Mouse (Mus musculus) naive thymus-derived CD4-positive, alpha-beta T cell, adult 2 months (primary cell): ENCODE measurements around the gene Arl5a.
A peak's percentile ranks its signal among the peaks of the same experiment; 100 is the strongest.

Experiments used
- DNase-seq: peaks from one replicate; pipeline ENCODE4 v3.0.0-alpha.2; 2011; ENCODE audit warnings: low read depth

Gene Arl5a

DNA sequence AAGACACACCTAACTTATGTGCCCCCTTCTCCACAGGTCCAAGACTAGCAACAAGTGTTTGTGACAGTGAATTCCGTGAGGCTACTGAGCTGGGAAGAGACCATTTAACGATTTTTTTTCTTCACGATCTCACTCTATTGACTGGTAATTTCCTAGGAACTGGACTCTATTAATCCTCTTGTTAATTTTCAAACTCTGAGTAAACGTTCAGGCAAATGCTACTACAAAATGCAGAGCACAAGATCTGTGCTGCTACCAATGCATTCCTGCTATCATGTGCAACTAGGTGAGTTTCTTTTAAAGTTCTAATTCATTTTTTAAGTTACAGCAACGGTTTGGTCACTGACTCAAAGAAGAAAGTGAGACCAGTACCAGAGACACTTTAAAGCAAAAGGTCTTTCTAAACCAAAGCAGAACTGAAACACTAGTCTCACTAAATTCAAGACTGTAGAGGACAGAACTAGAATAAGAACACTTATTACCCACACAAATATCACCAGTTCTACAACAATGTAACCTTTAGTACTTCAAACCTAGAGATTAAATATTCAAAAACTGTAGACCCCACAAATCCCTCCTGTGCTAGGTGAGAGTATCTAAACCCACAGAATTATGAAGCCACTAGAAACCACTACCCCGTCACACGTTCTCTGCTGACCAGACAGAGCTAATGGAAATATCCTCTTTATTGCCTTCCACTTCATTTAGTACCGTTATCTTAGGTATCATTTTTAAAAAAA is 1.7 kb downstream of the Arl5a start:
- no peak for DNase-seq

DNA sequence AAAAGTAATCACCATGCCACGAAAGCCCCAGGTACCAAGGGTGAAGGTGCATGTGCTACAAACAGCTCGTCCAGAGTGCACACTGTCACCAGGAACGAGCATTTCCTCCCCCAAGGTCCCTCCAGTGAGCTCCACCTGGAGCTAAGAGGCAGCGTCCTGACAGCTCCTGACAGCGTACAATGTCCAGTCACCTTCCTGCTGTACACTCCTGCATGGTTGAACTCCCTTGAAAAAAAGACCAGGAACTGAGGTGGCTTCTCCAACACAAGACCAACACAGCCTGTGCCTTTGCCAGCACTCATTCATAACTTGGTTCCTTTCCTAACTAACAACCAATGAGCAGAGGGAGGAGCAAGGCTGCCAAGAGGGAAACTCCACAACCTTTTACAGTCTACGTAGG is 3.5 kb downstream of the Arl5a start:
- DNase-seq = peak; percentile 39

- no peak for DNase-seq
Observed at GRCm38 (mm10) chr2:52420001-52420710, 4.5 kb downstream of the Arl5a start.

DNA sequence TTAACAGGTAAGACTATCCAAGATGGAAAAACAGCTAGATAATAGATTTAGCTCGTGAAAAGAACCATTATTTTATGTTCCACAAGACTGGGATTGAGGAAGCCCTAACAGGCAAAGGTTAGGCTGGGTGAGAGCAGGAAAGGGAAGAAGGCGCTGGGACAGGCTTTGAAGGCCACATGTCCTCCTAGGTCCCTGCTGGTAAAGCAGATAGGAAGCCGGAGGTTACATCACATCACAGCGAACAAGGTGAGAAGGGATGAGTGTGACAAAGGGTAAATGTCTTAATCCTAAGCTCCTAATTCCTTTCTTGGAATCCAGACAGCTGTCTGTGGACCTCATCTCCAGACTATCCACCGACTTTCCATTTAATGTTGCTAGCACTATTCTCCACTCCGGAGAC is 5.4 kb downstream of the Arl5a start:
- DNase-seq = no peak

DNA sequence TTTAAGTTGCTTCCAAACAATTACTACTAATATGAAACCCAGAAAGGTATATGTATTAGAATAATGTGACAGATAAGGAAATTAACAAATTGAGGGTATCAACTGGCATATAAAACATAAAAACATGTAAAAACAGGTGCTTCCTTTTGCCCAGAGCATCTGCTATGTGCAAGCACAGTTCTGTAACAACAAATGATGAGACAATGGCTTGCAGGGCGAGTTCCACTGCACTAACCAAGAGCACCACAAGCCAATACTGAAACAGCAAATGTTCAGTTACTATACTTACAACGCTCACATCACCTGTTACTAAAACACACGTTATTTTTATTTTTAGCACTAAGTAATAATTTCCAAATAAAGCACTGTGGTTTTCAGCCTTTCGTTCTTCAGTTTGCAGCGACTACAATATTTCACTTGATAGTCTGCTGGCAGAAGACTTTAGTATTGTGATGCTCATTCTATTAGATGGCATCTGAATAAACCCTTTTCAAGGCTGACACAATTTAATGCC is 12.1 kb downstream of the Arl5a start:
- no peak for DNase-seq

DNA sequence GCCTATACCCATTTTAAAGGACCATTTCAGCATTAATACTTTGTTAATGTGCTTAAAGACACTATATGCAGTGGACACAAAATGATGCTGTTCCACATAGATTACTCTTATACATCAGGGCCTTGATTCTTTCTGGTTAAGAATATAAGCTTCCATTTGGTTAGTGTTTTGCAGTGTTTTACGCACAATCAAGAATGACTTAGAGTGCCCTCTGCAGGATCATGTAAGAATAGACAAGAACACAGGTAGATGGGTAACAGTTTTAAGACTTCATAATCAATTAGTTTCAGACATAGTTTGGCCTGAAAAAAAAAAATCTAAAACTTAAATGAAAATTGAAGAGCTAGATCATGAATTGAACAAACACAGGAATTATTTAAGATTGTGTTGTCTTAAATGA is 18.2 kb downstream of the Arl5a start:
- DNase-seq = peak; percentile 74

GRCm38 (mm10) chr2:52405238-52405637 is 19.5 kb downstream of the Arl5a start:
- no peak for DNase-seq

- DNase-seq = no peak
Observed at GRCm38 (mm10) chr2:52394529-52394928, 30.2 kb downstream of the Arl5a start.

- DNase-seq = no peak
Observed at GRCm38 (mm10) chr2:52390415-52390975, 34.2 kb downstream of the Arl5a start.

DNA sequence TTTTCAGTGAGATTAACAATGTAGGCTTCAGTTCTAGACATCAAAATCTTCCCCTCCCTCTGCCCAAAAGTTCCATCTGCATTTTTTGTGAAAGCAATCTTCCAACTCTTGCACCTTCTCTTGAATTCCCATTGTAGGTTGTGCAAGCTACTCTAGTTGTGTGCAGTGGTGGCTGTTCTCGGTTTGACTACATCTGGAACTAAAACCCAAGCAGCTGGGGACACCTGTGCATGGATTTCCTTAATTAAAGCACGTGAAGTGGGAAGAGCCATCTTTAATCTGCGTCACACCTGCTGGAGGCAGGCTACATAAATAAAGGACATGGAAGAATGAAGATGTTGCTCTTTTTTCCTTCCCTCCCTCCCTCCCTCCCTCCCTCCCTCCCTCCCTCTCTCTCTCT is 34.7 kb downstream of the Arl5a start:
- DNase-seq = no peak

- no peak for DNase-seq
Observed at GRCm38 (mm10) chr2:52386451-52386850, 38.2 kb downstream of the Arl5a start.

DNA sequence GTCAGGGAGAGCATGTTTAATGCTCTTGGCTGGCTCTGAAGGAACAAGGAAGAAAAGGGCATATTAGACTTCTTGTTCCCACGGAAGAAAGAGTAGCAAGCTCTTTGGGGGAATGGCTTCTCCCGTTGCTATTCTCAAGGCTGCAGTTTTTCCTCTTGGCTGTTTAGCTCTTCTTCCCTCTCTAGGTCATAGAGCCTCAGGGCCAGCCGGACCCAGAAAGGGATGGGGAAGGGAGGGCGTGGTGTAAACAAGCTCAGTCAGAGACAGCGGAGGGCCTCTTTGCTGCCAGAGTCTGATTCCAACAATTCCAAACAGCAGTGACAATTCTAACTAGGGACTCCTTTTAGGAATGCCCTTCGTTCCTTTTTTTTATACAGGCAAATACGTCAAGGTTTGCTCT is 38.7 kb downstream of the Arl5a start:
- DNase-seq = no peak

DNA sequence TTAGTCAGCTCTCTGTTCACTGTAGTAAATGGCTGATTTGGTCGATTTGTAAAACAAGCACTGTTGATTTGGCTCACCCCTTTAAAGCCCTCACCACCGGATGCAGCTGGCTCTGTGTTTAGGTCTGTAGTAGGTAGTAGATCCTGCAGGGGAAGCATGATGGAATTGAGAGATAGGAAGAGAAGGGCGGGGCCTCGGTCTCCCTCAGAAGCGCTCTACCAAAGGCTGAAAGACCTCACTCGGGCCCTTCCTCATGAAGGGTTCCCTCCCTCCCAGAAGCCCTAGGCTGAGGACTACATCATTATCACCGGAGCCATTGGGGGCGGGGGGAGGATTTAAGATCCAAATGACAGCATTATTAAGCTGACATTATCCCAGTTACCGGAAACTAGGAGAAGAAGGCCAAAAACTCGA is 45.8 kb downstream of the Arl5a start:
- DNase-seq = peak; percentile 70

- no peak for DNase-seq
Observed at GRCm38 (mm10) chr2:52378448-52378804, 46.3 kb downstream of the Arl5a start, which contains the start of gene Neb. Gene Neb (minus strand): TSS chr2:52378474.

- DNase-seq = no peak
Observed at GRCm38 (mm10) chr2:52377706-52378447, 46.8 kb downstream of the Arl5a start.

GRCm38 (mm10) chr2:52374706-52375105 is 50.0 kb downstream of the Arl5a start:
- no peak for DNase-seq

GRCm38 (mm10) chr2:52372480-52372879 is 52.2 kb downstream of the Arl5a start:
- DNase-seq = no peak

- DNase-seq = no peak
Observed at GRCm38 (mm10) chr2:52372080-52372479, 52.6 kb downstream of the Arl5a start.

DNA sequence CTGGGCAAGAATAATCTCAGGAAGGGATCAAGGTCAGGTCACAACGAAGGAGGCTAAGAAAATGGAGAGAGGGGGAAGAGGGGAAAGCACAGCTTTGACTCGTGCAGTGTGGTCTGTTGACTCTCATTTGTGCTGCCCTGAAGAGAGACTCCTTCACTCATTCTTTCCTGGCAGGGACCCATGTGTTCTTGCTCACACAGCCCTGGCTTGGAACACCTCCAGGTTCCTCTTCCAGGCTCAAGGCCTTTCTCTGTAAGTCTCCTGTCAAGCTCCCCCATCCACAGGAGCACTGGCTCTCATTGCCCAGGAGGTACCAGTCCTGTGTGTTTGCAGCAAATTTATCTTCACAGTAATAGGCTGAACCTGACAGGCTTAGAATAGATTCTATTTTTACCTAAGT is 53.6 kb downstream of the Arl5a start:
- DNase-seq = no peak

GRCm38 (mm10) chr2:52369622-52370021 is 55.1 kb downstream of the Arl5a start:
- no peak for DNase-seq

- DNase-seq = no peak
Observed at GRCm38 (mm10) chr2:52367665-52368064, 57.0 kb downstream of the Arl5a start.

- no peak for DNase-seq
Observed at GRCm38 (mm10) chr2:52367248-52367647, 57.5 kb downstream of the Arl5a start.
